Mouse (Mus musculus) heart, embryonic 12.5 days (tissue): ENCODE measurements around the gene Eif4g3. TPM values are rescaled to one million over a fixed set of nuclear protein-coding genes. Genes with fewer than 3 reads are reported as not detected.

ENCODE experiments used
- ATAC-seq: fragments of 200-750 bp; cut with Nextera tagmentation; 2 replicates; pipeline ENCODE4 v1.8.0; 2017; ENCODE audit warnings: moderate TSS enrichment, moderate library complexity; ENCODE audit not compliant: insufficient number of reproducible peaks, low FRiP score
- H3K27ac ChIP-seq: fragments of 300-500 bp; sonication (generic); 2 replicates; pipeline ENCODE4 v1.5.1; 2016; ENCODE audit warnings: mild to moderate bottlenecking, moderate library complexity; ENCODE audit not compliant: poor library complexity, severe bottlenecking
- H3K27me3 ChIP-seq: fragments of 300-500 bp; sonication (generic); replicated peaks from 2 replicates; pipeline ENCODE4 v1.6.1; 2016; ENCODE audit warnings: mild to moderate bottlenecking, moderate library complexity
- H3K36me3 ChIP-seq: fragments of 300-500 bp; sonication (generic); 2 replicates; pipeline ENCODE4 v1.6.1; 2016; ENCODE audit warnings: mild to moderate bottlenecking, moderate library complexity
- H3K4me1 ChIP-seq: fragments of 300-500 bp; sonication (generic); replicated peaks from 2 replicates; pipeline ENCODE4 v1.6.1; 2016; ENCODE audit warnings: mild to moderate bottlenecking
- H3K4me2 ChIP-seq: fragments of 300-500 bp; sonication (generic); 2 replicates; pipeline ENCODE4 v1.6.1; 2016; ENCODE audit warnings: mild to moderate bottlenecking, moderate library complexity
- H3K4me3 ChIP-seq: fragments of 300-500 bp; sonication (generic); 2 replicates; pipeline ENCODE4 v1.5.1; 2016; ENCODE audit warnings: mild to moderate bottlenecking
- H3K9ac ChIP-seq: fragments of 300-500 bp; sonication (generic); 2 replicates; pipeline ENCODE4 v1.6.1; 2016; ENCODE audit warnings: mild to moderate bottlenecking, moderate library complexity
- H3K9me3 ChIP-seq: fragments of 300-500 bp; sonication (generic); replicated peaks from 2 replicates; pipeline ENCODE4 v1.6.1; 2016; ENCODE audit warnings: mild to moderate bottlenecking, moderate library complexity
- WGBS: fragments of 180-500 bp; shearing (Covaris S2); methylation state at CpG from one replicate; pipeline ENCODE4 v1.1.7; 2016; 5-methylcytosine and 5-hydroxymethylcytosine counted together
- polyA plus RNA-seq: library from polyadenylated mRNA; unstranded; fragments of >200 nt; fragmentation: Nextera tagmentation; extraction: Ambion mirVana; gene quantifications from 2 replicates; pipeline ENCODE4 v1.2.1, GENCODE M21; 2016

Eif4g3 gene
- 32.7 and 37.2 TPM in 2 replicates for polyA plus RNA-seq

DNA sequence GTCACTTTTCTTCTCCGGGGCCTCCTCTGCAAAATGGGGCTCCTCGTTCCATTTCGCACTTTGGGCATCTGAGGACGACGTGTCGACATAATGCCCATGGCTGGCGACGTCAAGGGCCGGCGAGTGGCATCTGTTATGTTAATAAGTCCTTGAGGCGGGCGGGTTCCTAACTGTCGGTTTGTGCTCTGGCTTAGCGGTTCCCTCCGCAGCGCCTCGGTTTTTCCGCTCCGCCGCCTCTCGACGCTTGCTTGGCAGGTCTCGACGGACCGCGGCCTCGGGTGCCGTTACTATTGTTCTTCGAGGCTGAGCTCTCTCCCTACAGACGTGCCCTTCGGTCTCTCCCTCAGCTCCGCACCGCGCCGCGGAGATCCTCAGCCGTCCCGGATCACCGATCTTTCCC is at the start of gene Eif4g3:
TSS of gene Eif4g3 (plus strand) at position 133 of the 400 bp plus-strand sequence.
- ATAC-seq, result peak; percentile 51; the same call in 1 of the 2 replicates
- 3% methylated on average over 39 of the region's 39 CpGs for WGBS

DNA sequence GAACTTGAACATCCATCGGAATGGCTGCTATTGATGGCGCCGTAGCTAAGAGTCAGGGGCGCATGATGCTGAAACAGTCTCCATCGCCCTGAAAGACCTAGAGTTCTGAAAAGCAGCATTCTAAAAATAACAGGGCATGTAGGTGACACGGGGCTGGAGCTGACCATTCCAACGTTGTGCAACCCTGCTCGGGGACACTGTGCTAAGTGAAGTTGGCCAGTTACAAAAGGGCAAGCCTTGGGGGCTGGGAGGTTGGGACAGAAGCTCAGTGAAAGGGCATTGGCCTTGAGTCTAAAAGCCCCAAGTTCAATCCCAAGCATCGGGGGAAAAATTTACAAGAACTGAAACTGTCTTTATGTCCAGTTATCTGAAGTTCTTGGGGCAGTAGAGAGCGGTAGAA is 49.3 kb upstream of the Eif4g3 start:
- no peak for ATAC-seq
- peaks cover 98% of the 10 kb centered on the region for H3K36me3 ChIP-seq
- 67% methylated on average over 10 of the region's 10 CpGs for WGBS

More for the DNA sequence above, at the start of gene Eif4g3:
- H3K9ac ChIP-seq, result peak within 1 kb of the TSS; percentile 98
- peaks cover 10% of the 10 kb centered on the region for H3K36me3 ChIP-seq
- peak within 1 kb of the TSS; percentile 89 for H3K27ac ChIP-seq
- H3K27me3 ChIP-seq, result no peaks in the 10 kb centered on the region
- peak within 1 kb of the TSS; percentile 92 for H3K4me3 ChIP-seq
- peak within 1 kb of the TSS; percentile 80 for H3K4me2 ChIP-seq
- peaks cover 34% of the 10 kb centered on the region for H3K4me1 ChIP-seq
- H3K9me3 ChIP-seq, result 0 out of 2 replicates have a peak, but pooled peaks cover 3% of the 10 kb centered on the region

DNA sequence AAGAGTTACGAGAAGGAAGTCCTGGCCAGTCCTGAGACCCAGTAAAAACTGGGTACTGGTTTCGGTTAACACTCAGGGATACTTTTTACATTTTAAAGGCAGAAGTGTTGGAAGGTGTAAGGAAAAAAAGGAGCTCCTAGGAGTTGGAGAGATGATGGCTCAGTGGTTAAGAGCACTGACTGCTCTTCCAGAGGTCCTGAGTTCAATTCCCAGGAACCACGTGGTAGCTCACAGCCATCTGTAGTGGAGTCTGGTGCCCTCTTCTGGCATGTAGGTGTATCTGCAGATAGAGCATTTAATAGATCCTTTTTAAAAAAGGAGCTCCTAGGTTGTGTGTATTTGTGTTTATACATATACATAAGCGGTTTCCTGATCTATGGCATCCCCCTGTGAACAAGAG is 47.4 kb upstream of the Eif4g3 start:
- H3K4me3 ChIP-seq, result no peak overlapping the region
- peaks cover 14% of the 10 kb centered on the region for H3K4me1 ChIP-seq
- no peak overlapping the region for H3K4me2 ChIP-seq
- H3K9ac ChIP-seq, result no peak overlapping the region
- 70% methylated on average over 4 of the region's 4 CpGs for WGBS
- H3K27ac ChIP-seq, result no peak overlapping the region
- peaks cover 2% of the 10 kb centered on the region; the same call in 1 of the 2 replicates for H3K9me3 ChIP-seq
- H3K27me3 ChIP-seq, result no peaks in the 10 kb centered on the region
- peaks cover 98% of the 10 kb centered on the region for H3K36me3 ChIP-seq
- no peak for ATAC-seq

More for the DNA sequence above, 49.3 kb upstream of the Eif4g3 start:
- Histone ChIP-seq H3K27ac (no peak overlapping the region), H3K9me3 (no peaks in the 10 kb centered on the region; the same call in 1 of the 2 replicates), H3K9ac (no peak overlapping the region), H3K4me3 (no peak overlapping the region), H3K4me1 (peaks cover 14% of the 10 kb centered on the region), H3K27me3 (no peaks in the 10 kb centered on the region), H3K4me2 (no peak overlapping the region)

DNA sequence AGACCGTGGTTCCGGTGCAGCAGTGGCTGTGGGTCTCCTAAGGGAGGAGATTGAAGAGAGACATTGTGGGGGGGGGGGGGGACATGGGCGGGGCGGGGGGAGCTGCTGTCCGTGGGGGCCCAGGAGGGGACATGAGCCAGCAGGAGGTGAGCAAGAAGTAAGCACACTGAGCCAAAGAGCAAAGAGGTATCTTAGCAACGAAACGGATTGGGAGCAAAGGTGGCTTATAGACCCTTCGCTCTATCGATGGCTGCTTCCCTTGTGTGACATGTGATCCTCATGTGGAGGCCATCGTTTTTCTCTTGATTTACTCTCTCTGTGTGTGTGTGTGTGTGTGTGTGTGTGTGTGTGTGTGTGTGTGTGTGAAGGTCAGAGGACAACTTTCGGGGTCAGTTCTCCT is 46.4 kb upstream of the Eif4g3 start:
- H3K27me3 ChIP-seq, result no peaks in the 10 kb centered on the region
- peaks cover 14% of the 10 kb centered on the region for H3K4me1 ChIP-seq
- no peak overlapping the region for H3K27ac ChIP-seq
- no peak for ATAC-seq
- WGBS, result 90% methylated on average over 10 of the region's 11 CpGs
- H3K36me3 ChIP-seq, result peaks cover 98% of the 10 kb centered on the region
- no peak overlapping the region for H3K4me2 ChIP-seq
- no peak overlapping the region for H3K4me3 ChIP-seq
- H3K9me3 ChIP-seq, result peaks cover 5% of the 10 kb centered on the region; the same call in 1 of the 2 replicates
- no peak overlapping the region for H3K9ac ChIP-seq

DNA sequence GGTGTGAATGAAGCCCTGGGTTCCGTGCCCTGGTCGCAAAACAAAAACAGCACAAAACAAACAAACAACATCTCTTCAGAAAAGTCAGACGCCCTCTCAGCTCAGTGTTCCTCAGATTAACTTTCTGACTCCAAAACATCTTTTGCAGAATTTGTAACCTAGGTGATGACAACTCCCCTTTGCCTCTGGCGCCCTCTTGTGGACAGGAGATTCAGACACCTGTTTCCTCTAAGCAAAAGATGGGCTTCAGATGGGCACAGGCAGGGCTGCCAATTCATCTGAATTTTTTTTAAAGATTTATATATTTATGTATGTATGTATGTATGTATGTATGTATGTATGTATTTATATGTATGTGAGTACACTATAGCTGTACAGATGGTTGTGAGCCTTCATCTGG is 40.0 kb upstream of the Eif4g3 start:
- Histone ChIP-seq H3K4me3 (no peak overlapping the region), H3K4me1 (peaks cover 8% of the 10 kb centered on the region), H3K4me2 (no peak overlapping the region), H3K36me3 (peaks cover 77% of the 10 kb centered on the region), H3K9ac (no peak overlapping the region), H3K27me3 (no peaks in the 10 kb centered on the region; the same call in 1 of the 2 replicates), H3K27ac (no peak overlapping the region), H3K9me3 (peaks cover 5% of the 10 kb centered on the region; the same call in 1 of the 2 replicates)
- 39% methylated on average over 4 of the region's 4 CpGs for WGBS
- no peak for ATAC-seq

DNA sequence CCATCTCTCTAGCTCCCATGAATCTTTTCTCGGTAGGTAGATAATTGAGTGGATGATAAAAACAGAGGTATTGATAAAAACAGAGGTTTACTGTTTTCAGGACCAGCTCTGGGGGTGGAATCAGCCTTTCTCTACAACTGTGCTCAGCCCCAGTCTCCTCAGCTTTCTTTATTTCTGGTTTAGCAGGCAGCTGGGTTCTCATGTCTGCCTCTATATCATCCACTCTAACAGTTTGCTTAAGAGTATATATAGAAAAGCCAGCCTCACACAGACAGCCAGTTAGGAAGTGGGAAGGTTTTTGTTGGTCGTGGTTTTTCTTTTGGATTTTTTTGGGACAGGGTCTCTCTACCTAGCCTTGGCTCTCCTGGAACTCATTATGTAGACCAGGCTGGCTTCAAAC is 38.6 kb upstream of the Eif4g3 start:
- Histone ChIP-seq H3K27ac (peak overlapping the region; percentile 18; the same call in 1 of the 2 replicates), H3K27me3 (no peaks in the 10 kb centered on the region; the same call in 1 of the 2 replicates), H3K4me1 (peaks cover 8% of the 10 kb centered on the region), H3K4me2 (no peak overlapping the region), H3K9ac (no peak overlapping the region), H3K36me3 (peaks cover 74% of the 10 kb centered on the region), H3K9me3 (peaks cover 5% of the 10 kb centered on the region; the same call in 1 of the 2 replicates), H3K4me3 (no peak overlapping the region)
- no peak for ATAC-seq
- 71% methylated on average over 2 of the region's 2 CpGs for WGBS

DNA sequence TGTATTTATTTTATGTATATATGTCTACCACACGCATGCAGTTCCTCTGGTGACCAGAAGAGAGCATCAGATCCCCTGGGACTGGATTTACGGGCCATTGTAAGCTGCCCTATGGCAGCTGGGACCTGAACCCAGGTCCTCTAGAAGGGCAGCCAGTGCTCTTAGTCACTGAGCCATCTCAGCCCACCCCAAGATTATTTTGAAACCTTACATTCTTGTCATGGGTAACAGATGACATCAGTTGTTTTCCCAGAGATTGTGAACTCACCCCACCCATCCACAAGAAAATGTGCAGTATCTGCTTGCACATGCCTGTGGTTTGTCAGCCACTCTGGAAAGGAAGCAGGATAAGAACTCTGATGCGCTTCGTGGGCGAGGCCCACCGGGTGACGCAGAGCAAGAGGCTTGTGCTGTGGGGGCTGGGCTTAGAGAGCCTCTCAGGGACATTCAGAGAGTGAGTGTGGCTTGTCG is 37.9 kb upstream of the Eif4g3 start:
- peaks cover 74% of the 10 kb centered on the region for H3K36me3 ChIP-seq
- H3K4me3 ChIP-seq, result no peak overlapping the region
- peaks cover 9% of the 10 kb centered on the region for H3K4me1 ChIP-seq
- 23% methylated on average over 8 of the region's 8 CpGs for WGBS
- peaks cover 12% of the 10 kb centered on the region; the same call in 1 of the 2 replicates for H3K9me3 ChIP-seq
- H3K4me2 ChIP-seq, result no peak overlapping the region
- ATAC-seq, result peak; percentile 77
- H3K9ac ChIP-seq, result no peak overlapping the region
- no peaks in the 10 kb centered on the region; the same call in 1 of the 2 replicates for H3K27me3 ChIP-seq
- H3K27ac ChIP-seq, result 0 out of 2 replicates have a peak overlapping the region, but pooled peaks have one; percentile 31

DNA sequence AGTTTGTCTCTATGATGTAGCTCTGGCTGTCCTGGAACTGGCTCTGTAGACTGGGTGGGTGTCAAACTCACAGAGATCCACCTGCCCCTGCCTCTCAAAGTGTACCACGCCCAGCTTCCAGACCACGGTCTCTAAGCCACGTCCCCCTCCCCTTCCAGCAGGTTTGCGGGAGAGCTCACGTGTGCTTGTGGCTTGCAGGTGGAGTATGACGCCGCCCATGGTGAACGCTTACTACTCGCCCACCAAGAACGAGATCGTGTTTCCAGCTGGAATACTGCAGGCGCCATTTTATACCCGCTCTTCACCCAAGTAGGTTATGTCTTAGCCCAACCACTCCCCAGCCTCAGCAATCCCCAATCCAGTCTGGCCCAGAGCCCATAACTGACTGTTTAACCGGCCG is 36.6 kb upstream of the Eif4g3 start:
- H3K36me3 ChIP-seq, result peaks cover 67% of the 10 kb centered on the region
- H3K9ac ChIP-seq, result no peak overlapping the region
- H3K9me3 ChIP-seq, result peaks cover 7% of the 10 kb centered on the region; the same call in 1 of the 2 replicates
- no peak overlapping the region for H3K27ac ChIP-seq
- H3K4me2 ChIP-seq, result no peak overlapping the region
- no peak overlapping the region for H3K4me3 ChIP-seq
- H3K4me1 ChIP-seq, result peaks cover 22% of the 10 kb centered on the region
- WGBS, result 90% methylated on average over 15 of the region's 15 CpGs
- no peaks in the 10 kb centered on the region; the same call in 1 of the 2 replicates for H3K27me3 ChIP-seq
- no peak for ATAC-seq

DNA sequence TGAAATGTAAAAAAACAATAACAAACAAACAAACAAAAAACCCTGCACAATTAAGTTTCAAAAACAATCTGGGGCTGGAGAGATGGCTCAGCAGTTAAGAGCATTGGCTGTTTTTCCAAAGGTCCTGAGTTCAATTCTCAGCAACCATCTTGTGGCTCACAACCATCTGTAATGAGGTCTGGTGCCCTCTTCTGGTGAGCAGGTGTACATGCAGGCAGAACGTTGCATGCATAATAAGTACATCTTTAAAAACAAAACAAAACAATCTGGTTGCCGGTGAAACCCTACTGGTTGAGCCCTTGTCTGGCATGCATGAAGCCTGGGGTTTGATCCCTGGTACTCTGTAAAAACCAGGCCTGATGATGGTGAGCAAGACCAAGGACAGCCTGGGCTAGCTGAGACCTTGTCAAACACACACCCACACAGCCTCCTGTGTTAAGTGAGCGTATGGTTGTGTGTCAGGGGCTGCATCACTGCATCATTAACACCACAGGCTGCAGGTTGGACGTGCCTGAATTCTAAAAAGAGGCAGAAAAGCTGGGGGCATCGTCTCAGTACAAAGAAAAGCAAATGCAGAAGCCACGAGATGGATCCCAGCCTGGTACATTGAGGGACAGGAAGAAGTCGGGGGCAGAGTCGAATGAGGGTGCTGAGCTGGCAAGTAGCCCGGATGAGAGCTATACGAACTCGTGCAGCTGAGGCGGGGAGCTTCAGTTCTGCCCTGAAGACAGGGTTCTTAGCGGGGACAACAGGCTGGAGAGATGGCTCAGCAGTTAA is 32.7 kb upstream of the Eif4g3 start:
- Histone ChIP-seq H3K9ac (no peak overlapping the region), H3K9me3 (peaks cover 7% of the 10 kb centered on the region; the same call in 1 of the 2 replicates), H3K4me2 (no peak overlapping the region), H3K36me3 (peaks cover 83% of the 10 kb centered on the region), H3K27ac (peak overlapping the region; percentile 50), H3K4me1 (peaks cover 22% of the 10 kb centered on the region), H3K4me3 (no peak overlapping the region), H3K27me3 (no peaks in the 10 kb centered on the region)
- ATAC-seq, result no peak
- WGBS, result 72% methylated on average over 13 of the region's 13 CpGs

DNA sequence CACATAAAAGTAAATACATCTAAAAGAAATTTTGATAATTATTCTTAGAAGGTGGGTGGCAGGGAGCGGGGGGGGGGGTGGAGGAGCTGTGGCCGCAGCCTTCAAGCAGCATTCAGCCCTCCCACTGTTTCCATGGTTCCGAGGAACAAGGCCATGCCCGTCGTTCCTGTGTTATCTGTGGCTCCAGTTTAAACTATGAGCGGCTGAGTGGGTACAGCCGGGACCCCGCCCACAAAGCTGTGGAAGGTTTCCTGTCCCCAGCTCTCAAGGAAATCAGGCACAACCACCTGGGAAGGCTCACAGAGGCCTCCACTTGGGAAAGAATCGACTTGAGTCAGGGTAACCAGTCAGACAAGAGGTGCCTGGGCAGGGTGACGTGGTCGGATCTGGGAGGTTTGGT is 32.1 kb upstream of the Eif4g3 start:
- H3K4me1 ChIP-seq, result peaks cover 16% of the 10 kb centered on the region
- H3K27ac ChIP-seq, result peak overlapping the region; percentile 50; the same call in 1 of the 2 replicates
- ATAC-seq, result 0 out of 2 replicates have a peak, but pooled peaks have one; percentile 37
- 32% methylated on average over 11 of the region's 11 CpGs for WGBS
- no peak overlapping the region for H3K9ac ChIP-seq
- H3K4me2 ChIP-seq, result no peak overlapping the region
- H3K4me3 ChIP-seq, result no peak overlapping the region
- H3K9me3 ChIP-seq, result peaks cover 7% of the 10 kb centered on the region; the same call in 1 of the 2 replicates
- peaks cover 83% of the 10 kb centered on the region for H3K36me3 ChIP-seq
- H3K27me3 ChIP-seq, result no peaks in the 10 kb centered on the region

DNA sequence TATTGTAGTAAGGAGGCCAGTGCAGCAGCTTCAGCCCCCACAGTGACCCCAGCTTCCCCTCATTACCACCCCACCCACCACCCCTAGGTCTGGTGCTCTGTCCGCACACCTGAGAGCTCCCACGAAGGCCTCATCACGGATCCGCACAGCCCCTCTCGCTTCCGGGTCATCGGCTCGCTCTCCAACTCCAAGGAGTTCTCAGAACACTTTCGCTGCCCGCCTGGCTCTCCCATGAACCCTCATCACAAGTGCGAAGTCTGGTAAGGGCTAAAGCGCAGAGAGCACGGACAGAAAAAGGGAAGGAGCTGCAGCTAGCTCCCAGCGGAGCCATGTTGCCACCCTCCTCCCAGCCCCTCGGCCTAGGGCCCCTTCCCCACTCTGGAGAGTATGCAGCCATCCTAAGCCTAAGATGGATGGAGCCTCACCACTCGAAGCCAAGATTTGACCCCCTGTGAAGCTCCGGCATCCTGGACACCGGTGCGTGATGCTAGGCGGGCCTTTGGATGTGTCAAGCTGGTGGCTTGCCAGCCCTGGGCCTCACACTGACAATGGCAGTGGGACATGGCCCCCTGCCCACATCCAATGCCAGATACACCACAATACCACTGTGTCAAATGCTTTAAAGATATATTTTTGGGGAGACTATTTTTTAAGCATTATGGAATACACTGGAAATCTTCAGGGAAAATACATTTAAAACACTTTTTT is 30.0 kb upstream of the Eif4g3 start:
- Histone ChIP-seq H3K36me3 (peaks cover 65% of the 10 kb centered on the region), H3K9me3 (peaks cover 7% of the 10 kb centered on the region; the same call in 1 of the 2 replicates), H3K27ac (no peak overlapping the region), H3K4me1 (peaks cover 15% of the 10 kb centered on the region), H3K4me2 (no peak overlapping the region), H3K4me3 (no peak overlapping the region), H3K27me3 (no peaks in the 10 kb centered on the region), H3K9ac (no peak overlapping the region)
- no peak for ATAC-seq
- 93% methylated on average over 20 of the region's 20 CpGs for WGBS
